Mouse (Mus musculus): ENCODE measurements around the gene D2hgdh. TPM values are rescaled to one million over a fixed set of nuclear protein-coding genes. Genes with fewer than 3 reads are reported as not detected.
"Not testable (repeated sequence)": the region's sequence is repeated elsewhere in the genome, so short reads cannot be mapped to it uniquely, and the experiment has no call there.

D2hgdh gene
- polyA plus RNA-seq, 1 experiment from 2014 or later, result 16.5 TPM

DNA sequence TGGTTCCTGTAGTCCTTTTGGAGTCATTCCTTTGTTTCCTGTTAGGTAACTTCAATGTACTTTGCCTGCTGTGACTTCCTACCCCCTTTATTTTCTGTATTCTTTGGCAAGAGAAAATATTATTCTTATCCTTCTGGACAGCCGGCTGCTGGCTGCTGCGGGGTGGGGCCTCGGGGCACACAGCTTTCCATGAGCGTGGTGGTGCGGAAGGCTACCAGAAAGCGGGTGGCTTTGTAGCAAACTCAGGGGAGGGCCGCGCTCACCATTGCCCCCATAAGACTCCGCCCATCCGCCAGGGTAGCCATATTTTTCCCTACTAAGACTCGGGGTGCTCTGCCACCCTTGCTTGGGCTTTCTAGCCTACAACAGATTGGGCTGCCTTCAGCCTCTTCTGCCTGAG is 57.1 kb downstream of the D2hgdh start:
- H3K27me3 ChIP-seq; H3K9ac ChIP-seq; ATAC-seq (replicated peaks; ENCODE audit: low FRiP score); H3K27ac ChIP-seq; H3K4me1 ChIP-seq; H3K36me3 ChIP-seq; H3K4me3 ChIP-seq (replicated peaks); H3K9me3 ChIP-seq (replicated peaks); H3K4me2 ChIP-seq: not testable (repeated sequence)
- WGBS, result no CpG with 5 or more reads among the region's 11 CpGs

DNA sequence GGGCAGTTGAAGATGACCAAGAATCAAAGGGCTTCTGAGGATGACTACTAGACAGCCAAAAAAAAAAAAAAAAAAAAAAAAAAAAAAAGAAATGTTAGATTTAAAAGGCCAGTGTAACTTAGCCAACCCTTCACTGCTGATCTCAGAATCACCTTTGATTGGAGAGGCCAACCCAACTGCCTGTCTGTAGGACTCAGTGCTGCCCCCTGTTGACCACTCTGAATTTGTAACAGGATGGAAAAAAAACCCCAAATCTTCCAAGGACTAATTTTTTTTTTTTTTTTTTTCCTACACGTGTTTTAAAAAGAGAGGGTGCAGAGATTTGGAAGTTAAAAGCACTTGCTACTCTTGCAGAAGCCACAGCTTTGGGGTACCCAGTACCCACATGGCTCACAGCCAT is 66.2 kb downstream of the D2hgdh start:
- not testable (repeated sequence) for ATAC-seq (replicated peaks; ENCODE audit: low FRiP score); H3K4me2 ChIP-seq; H3K4me3 ChIP-seq (replicated peaks); H3K27me3 ChIP-seq; H3K9me3 ChIP-seq (replicated peaks); H3K4me1 ChIP-seq; H3K36me3 ChIP-seq; H3K9ac ChIP-seq; H3K27ac ChIP-seq
- 92% methylated on average over 1 of the region's 1 CpGs for WGBS

DNA sequence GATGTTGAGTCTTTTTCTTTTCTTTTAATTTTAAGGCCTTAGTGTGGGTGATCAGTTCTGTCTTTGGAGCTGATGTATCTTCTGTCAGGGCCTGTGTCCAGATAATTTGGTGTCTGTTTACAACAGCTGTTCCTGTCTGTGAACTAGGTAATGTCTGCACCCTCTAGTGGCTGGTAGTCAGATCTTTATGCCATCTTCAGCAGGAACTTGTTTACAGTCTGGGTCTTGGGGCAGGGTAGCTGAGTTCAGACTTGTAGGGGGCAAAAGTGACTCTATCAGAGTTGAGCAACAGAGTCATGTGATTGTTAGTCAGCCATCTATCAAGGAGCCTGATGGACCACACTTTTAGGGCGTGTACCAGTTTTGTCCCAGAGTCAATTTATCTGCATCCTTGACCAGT is 72.7 kb downstream of the D2hgdh start:
- H3K9ac ChIP-seq; H3K27me3 ChIP-seq; H3K9me3 ChIP-seq (replicated peaks); H3K4me1 ChIP-seq; ATAC-seq (replicated peaks; ENCODE audit: low FRiP score); H3K4me2 ChIP-seq; H3K4me3 ChIP-seq (replicated peaks); H3K36me3 ChIP-seq; H3K27ac ChIP-seq: not testable (repeated sequence)
- WGBS, result no CpG with 5 or more reads among the region's 1 CpGs

DNA sequence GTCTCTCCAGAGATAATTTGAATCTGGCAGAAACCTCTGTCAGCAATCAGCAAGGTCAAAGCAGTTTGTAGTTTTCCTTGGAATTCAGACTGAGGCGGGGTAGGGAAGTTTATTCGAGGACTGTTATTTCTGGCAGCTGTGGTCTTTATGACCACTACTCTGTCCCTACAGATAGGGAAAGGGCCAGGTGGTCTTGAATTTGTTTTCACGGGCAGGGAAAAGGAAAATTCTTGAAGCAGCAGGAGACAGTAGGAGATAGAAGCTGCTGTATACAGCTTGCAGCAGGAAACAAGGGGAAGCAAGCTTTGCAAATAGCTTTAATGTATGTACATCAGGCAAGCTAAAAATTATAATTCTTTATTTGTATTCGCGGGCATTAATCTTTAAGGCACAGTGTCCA is 76.6 kb downstream of the D2hgdh start:
- 90% methylated on average over 4 of the region's 5 CpGs for WGBS
- not testable (repeated sequence) for H3K4me2 ChIP-seq; H3K9me3 ChIP-seq (replicated peaks); H3K4me3 ChIP-seq (replicated peaks); H3K9ac ChIP-seq; H3K4me1 ChIP-seq; H3K27me3 ChIP-seq; ATAC-seq (replicated peaks; ENCODE audit: low FRiP score); H3K36me3 ChIP-seq; H3K27ac ChIP-seq

Other genes with a start within 250 kb of the D2hgdh start
- 169 and 180 TPM in 2 replicates for gene Stk25, start 166.2 kb upstream of the D2hgdh start, polyA plus RNA-seq (2015; fragmentation: Nextera tagmentation; extraction: Ambion mirVana)
- 79.2 and 92.8 TPM in 2 replicates for gene Bok, start 139.2 kb upstream of the D2hgdh start, polyA plus RNA-seq (2015; fragmentation: Nextera tagmentation; extraction: Ambion mirVana)
- 86.5 and 88.1 TPM in 2 replicates for gene Atg4b, start 73.4 kb upstream of the D2hgdh start, polyA plus RNA-seq (2015; fragmentation: Nextera tagmentation; extraction: Ambion mirVana)
- 61.1 and 63.7 TPM in 2 replicates for gene Thap4, start 70.0 kb upstream of the D2hgdh start, polyA plus RNA-seq (2015; fragmentation: Nextera tagmentation; extraction: Ambion mirVana)
- gene Dtymk, start 23.0 kb upstream of the D2hgdh start, polyA plus RNA-seq (2015; fragmentation: Nextera tagmentation; extraction: Ambion mirVana), result 251 and 258 TPM in 2 replicates
- 19.0 and 19.3 TPM in 2 replicates for gene Ing5, start 20.9 kb upstream of the D2hgdh start, polyA plus RNA-seq (2015; fragmentation: Nextera tagmentation; extraction: Ambion mirVana)
- gene Gal3st2, start 36.4 kb downstream of the D2hgdh start, polyA plus RNA-seq (2015; fragmentation: Nextera tagmentation; extraction: Ambion mirVana), result 0.34 TPM in 1 of 2 replicates, not detected in the other
- not detected in 2 replicates for gene Gal3st2b, start 93.4 kb downstream of the D2hgdh start, polyA plus RNA-seq (2015; fragmentation: Nextera tagmentation; extraction: Ambion mirVana)
- not detected in 2 replicates for gene Gal3st2c, start 165.6 kb downstream of the D2hgdh start, polyA plus RNA-seq (2015; fragmentation: Nextera tagmentation; extraction: Ambion mirVana)
- not detected in 2 replicates for gene Neu4, start 195.5 kb downstream of the D2hgdh start, polyA plus RNA-seq (2015; fragmentation: Nextera tagmentation; extraction: Ambion mirVana)
- gene Pdcd1, start 227.6 kb downstream of the D2hgdh start, polyA plus RNA-seq (2015; fragmentation: Nextera tagmentation; extraction: Ambion mirVana), result not detected in 2 replicates

Data from kidney, embryonic 15.5 days (tissue).